In genomic region chrX:157051629-157052315, GRCm38 (mm10) we compare ENCODE assay signal across 16 mouse cellular contexts.
DNase-seq lines count a peak whose midpoint lies in the region; ATAC-seq and TF ChIP-seq lines count a peak whose summit lies in the region.
"Had no signal": no experiment of that assay in that cellular context is flagged by ENCODE, and none has a peak within 500 bp of the region (broad histone marks: within the 10 kb centered on the region; RNA-seq: fewer than 3 reads in every experiment).

No protein-coding gene starts in this region.

- peak; percentile 89 for ATAC-seq in hindbrain, embryonic 12.5 days (ENCODE audit: low FRiP score)
- ATAC-seq in midbrain, embryonic 14.5 days (ENCODE audit: low FRiP score, low TSS enrichment): peak; percentile 88
- ATAC-seq in intestine, embryonic 16.5 days: no peak
- ATAC-seq: intestine, postnatal 0 days had no signal

- peaks cover 13% of the 10 kb centered on the region; the same call in 1 of the 2 replicates for H3K4me1 ChIP-seq in forebrain, embryonic 10.5 days
- H3K4me1 ChIP-seq in hindbrain, embryonic 12.5 days: no peaks in the 10 kb centered on the region
- H3K4me1 ChIP-seq in midbrain, embryonic 14.5 days (ENCODE audit: control insufficient read depth, insufficient read depth, low read length): no peaks in the 10 kb centered on the region
- no peaks in the 10 kb centered on the region for H3K4me1 ChIP-seq in intestine, embryonic 16.5 days (ENCODE audit: control insufficient read depth, insufficient read depth, low read length)
- no peaks in the 10 kb centered on the region for H3K4me1 ChIP-seq in lung, adult 2 months (ENCODE audit: control insufficient read depth, insufficient read depth, low read length)
- H3K4me1 ChIP-seq: heart, embryonic 15.5 days had no signal

- TF ChIP-seq CTCF in lung, adult 2 months (IDR thresholded peaks at IDR 0.05; ENCODE audit: insufficient read depth, low read length): no peak

- WGBS in forebrain, embryonic 10.5 days: 35% methylated on average over 2 of the region's 2 CpGs
- 31% methylated on average over 2 of the region's 2 CpGs for WGBS in hindbrain, embryonic 12.5 days
- 27% methylated on average over 2 of the region's 2 CpGs for WGBS in midbrain, embryonic 14.5 days
- WGBS in intestine, embryonic 16.5 days: 49% methylated on average over 2 of the region's 2 CpGs
- WGBS in lung, adult 2 months: 29% methylated on average over 2 of the region's 2 CpGs

- peak; percentile 17 for DNase-seq in brain, adult 2 months (ENCODE audit: low read depth, low spot score)
- peak; percentile 14 for DNase-seq in forebrain, embryonic 10.5 days (ENCODE audit: extremely low spot score, low spot score)
- DNase-seq in midbrain, embryonic 14.5 days: peak; percentile 71
- DNase-seq in thymus, postnatal 10 days (ENCODE audit: low spot score in 2 of 2): no peak
- DNase-seq in ovary, adult 18-20 months (ENCODE audit: low spot score): no peak
- no peak for DNase-seq in lung, adult 2 months
- DNase-seq: adrenal gland, adult 2 months; gastrocnemius, postnatal 25 days; kidney, postnatal 4 days; thymus, adult 2 months had no signal

- H3K27me3 ChIP-seq in forebrain, embryonic 10.5 days (ENCODE audit: poor library complexity, severe bottlenecking): peaks cover 38% of the 10 kb centered on the region
- H3K27me3 ChIP-seq in hindbrain, embryonic 12.5 days: no peaks in the 10 kb centered on the region
- no peaks in the 10 kb centered on the region for H3K27me3 ChIP-seq in midbrain, embryonic 14.5 days (ENCODE audit: control insufficient read depth, insufficient read depth, low read length)
- no peaks in the 10 kb centered on the region for H3K27me3 ChIP-seq in intestine, embryonic 16.5 days (replicated peaks; ENCODE audit: control insufficient read depth, insufficient read depth, low read length)
- H3K27me3 ChIP-seq: heart, embryonic 15.5 days had no signal

- no peak overlapping the region for H3K4me2 ChIP-seq in hindbrain, embryonic 12.5 days (replicated peaks)
- H3K4me2 ChIP-seq in midbrain, embryonic 14.5 days (ENCODE audit: low read length): no peak overlapping the region
- H3K4me2 ChIP-seq in intestine, embryonic 16.5 days (ENCODE audit: low read depth, low read length): no peak overlapping the region
- H3K4me2 ChIP-seq: heart, embryonic 15.5 days; liver, embryonic 11.5 days had no signal

- H3K4me3 ChIP-seq in forebrain, embryonic 10.5 days: no peak overlapping the region
- no peak overlapping the region for H3K4me3 ChIP-seq in hindbrain, embryonic 12.5 days
- no peak overlapping the region for H3K4me3 ChIP-seq in midbrain, embryonic 14.5 days (replicated peaks; ENCODE audit: low read depth, low read length)
- no peak overlapping the region for H3K4me3 ChIP-seq in intestine, embryonic 16.5 days (ENCODE audit: low read length)
- H3K4me3 ChIP-seq in lung, adult 2 months (replicated peaks; ENCODE audit: extremely low read depth, low read depth, low read length): no peak overlapping the region
- H3K4me3 ChIP-seq: heart, embryonic 15.5 days had no signal

- no peaks in the 10 kb centered on the region for H3K9me3 ChIP-seq in forebrain, embryonic 10.5 days
- no peaks in the 10 kb centered on the region for H3K9me3 ChIP-seq in hindbrain, embryonic 12.5 days (replicated peaks)
- H3K9me3 ChIP-seq in midbrain, embryonic 14.5 days (ENCODE audit: control insufficient read depth, low read length): no peaks in the 10 kb centered on the region
- no peaks in the 10 kb centered on the region for H3K9me3 ChIP-seq in intestine, embryonic 16.5 days (ENCODE audit: control insufficient read depth, low read length)
- H3K9me3 ChIP-seq: heart, embryonic 15.5 days had no signal

- H3K27ac ChIP-seq in forebrain, embryonic 10.5 days: peak overlapping the region; percentile 40; the same call in 1 of the 2 replicates
- peak overlapping the region; percentile 64; the same call in 1 of the 2 replicates for H3K27ac ChIP-seq in hindbrain, embryonic 12.5 days
- peak overlapping the region; percentile 78 for H3K27ac ChIP-seq in midbrain, embryonic 14.5 days (replicated peaks; ENCODE audit: low read depth, low read length)
- no peak overlapping the region for H3K27ac ChIP-seq in intestine, embryonic 16.5 days (ENCODE audit: low read length)
- H3K27ac ChIP-seq: heart, embryonic 15.5 days; macrophage had no signal

- no peak for TF ChIP-seq POLR2A in lung, adult 2 months (IDR thresholded peaks at IDR 0.05; ENCODE audit: borderline replicate concordance, extremely low read depth, low read depth, low read length)

- H3K9ac ChIP-seq in hindbrain, embryonic 12.5 days: no peak overlapping the region
- no peak overlapping the region for H3K9ac ChIP-seq in midbrain, embryonic 14.5 days (replicated peaks; ENCODE audit: low read length)
- no peak overlapping the region for H3K9ac ChIP-seq in intestine, embryonic 16.5 days (ENCODE audit: low read depth, low read length)
- H3K9ac ChIP-seq: heart, embryonic 15.5 days had no signal

- no peaks in the 10 kb centered on the region for H3K36me3 ChIP-seq in forebrain, embryonic 10.5 days (replicated peaks)
- no peaks in the 10 kb centered on the region for H3K36me3 ChIP-seq in hindbrain, embryonic 12.5 days
- no peaks in the 10 kb centered on the region for H3K36me3 ChIP-seq in midbrain, embryonic 14.5 days (ENCODE audit: control insufficient read depth, insufficient read depth, low read length)
- no peaks in the 10 kb centered on the region for H3K36me3 ChIP-seq in intestine, embryonic 16.5 days (ENCODE audit: control insufficient read depth, insufficient read depth, low read length)
- H3K36me3 ChIP-seq: heart, embryonic 15.5 days had no signal

Comparison
In these comparisons a context has a peak if more than half of its experiments do, and no peak if none do; other contexts are left out.
1. DNase-seq: peak in brain, adult 2 months (single experiment), forebrain, embryonic 10.5 days (single experiment) and midbrain, embryonic 14.5 days (single experiment); none in thymus, postnatal 10 days (0 of 2), ovary, adult 18-20 months (single experiment) and lung, adult 2 months (single experiment).